Mouse (Mus musculus) stomach, embryonic 15.5 days (tissue): ENCODE measurements at regions not wholly inside any gene's neighbourhood (a gene's known extent, or its start where the extent isn't known, plus 50 kb on each side); places are given as distances from the start of the nearest gene placed in this dataset.

ENCODE experiments used
- ATAC-seq: fragments of 200-750 bp; cut with Nextera tagmentation; 2 replicates; pipeline ENCODE4 v1.8.0; 2017; ENCODE audit warnings: low read depth, moderate number of reproducible peaks, moderate TSS enrichment; ENCODE audit not compliant: insufficient read depth, low FRiP score
- H3K27ac ChIP-seq: fragments of 300-500 bp; sonication (generic); 2 replicates; pipeline ENCODE4 v1.5.1; 2015; ENCODE audit warnings: mild to moderate bottlenecking, inconsistent platforms
- H3K27me3 ChIP-seq: fragments of 300-500 bp; sonication (generic); replicated peaks from 2 replicates; pipeline ENCODE4 v1.6.1; 2015; ENCODE audit warnings: inconsistent platforms
- H3K36me3 ChIP-seq: fragments of 300-500 bp; sonication (generic); 2 replicates; pipeline ENCODE4 v1.6.1; 2015; ENCODE audit warnings: inconsistent platforms
- H3K4me1 ChIP-seq: fragments of 300-500 bp; sonication (generic); 2 replicates; pipeline ENCODE4 v1.6.1; 2015; ENCODE audit warnings: inconsistent platforms
- H3K4me2 ChIP-seq: fragments of 300-500 bp; sonication (generic); 2 replicates; pipeline ENCODE4 v1.6.1; 2015; ENCODE audit warnings: mild to moderate bottlenecking, inconsistent platforms
- H3K4me3 ChIP-seq: fragments of 300-500 bp; sonication (generic); replicated peaks from 2 replicates; pipeline ENCODE4 v1.5.1; 2015; ENCODE audit warnings: inconsistent platforms
- H3K9ac ChIP-seq: fragments of 300-500 bp; sonication (generic); 2 replicates; pipeline ENCODE4 v1.6.1; 2015; ENCODE audit warnings: inconsistent platforms
- H3K9me3 ChIP-seq: fragments of 300-500 bp; sonication (generic); 2 replicates; pipeline ENCODE4 v1.6.1; 2016; ENCODE audit warnings: inconsistent platforms
- WGBS: fragments of 180-500 bp; shearing (Covaris S2); methylation state at CpG from one replicate; pipeline ENCODE4 v1.1.7; 2015; 5-methylcytosine and 5-hydroxymethylcytosine counted together

GRCm38 (mm10) chr16:49278478-49278877 lies 221.2 kb downstream of the Myh15 start:
- H3K4me3 ChIP-seq: no peak overlapping the region
- no peaks in the 10 kb centered on the region for H3K36me3 ChIP-seq
- H3K27ac ChIP-seq: no peak overlapping the region
- H3K9ac ChIP-seq: no peak overlapping the region
- H3K27me3 ChIP-seq: no peaks in the 10 kb centered on the region
- no peaks in the 10 kb centered on the region for H3K4me1 ChIP-seq
- no peak for ATAC-seq
- no peaks in the 10 kb centered on the region for H3K9me3 ChIP-seq
- no peak overlapping the region for H3K4me2 ChIP-seq
- WGBS: 3% methylated on average over 2 of the region's 2 CpGs

- WGBS: 76% methylated on average over 4 of the region's 4 CpGs
- no peaks in the 10 kb centered on the region for H3K9me3 ChIP-seq
- no peak overlapping the region for H3K27ac ChIP-seq
- H3K9ac ChIP-seq: no peak overlapping the region
- no peak overlapping the region for H3K4me3 ChIP-seq
- no peaks in the 10 kb centered on the region for H3K27me3 ChIP-seq
- H3K36me3 ChIP-seq: no peaks in the 10 kb centered on the region
- ATAC-seq: no peak
- no peaks in the 10 kb centered on the region for H3K4me1 ChIP-seq
- H3K4me2 ChIP-seq: no peak overlapping the region
Measured at GRCm38 (mm10) chr16:49288096-49288714, 230.9 kb downstream of the Myh15 start.

GRCm38 (mm10) chr16:49289200-49290079 lies 232.2 kb downstream of the Myh15 start:
- Histone ChIP-seq H3K4me1 (no peaks in the 10 kb centered on the region), H3K9me3 (no peaks in the 10 kb centered on the region), H3K4me2 (no peak overlapping the region), H3K4me3 (no peak overlapping the region), H3K27ac (no peak overlapping the region), H3K36me3 (no peaks in the 10 kb centered on the region), H3K27me3 (no peaks in the 10 kb centered on the region), H3K9ac (no peak overlapping the region)
- no peak; the same call in 1 of the 2 replicates for ATAC-seq
- WGBS: 80% methylated on average over 10 of the region's 10 CpGs

- no peaks in the 10 kb centered on the region for H3K9me3 ChIP-seq
- ATAC-seq: no peak
- no peaks in the 10 kb centered on the region for H3K27me3 ChIP-seq
- no peak overlapping the region for H3K27ac ChIP-seq
- H3K4me2 ChIP-seq: no peak overlapping the region
- H3K36me3 ChIP-seq: no peaks in the 10 kb centered on the region
- H3K9ac ChIP-seq: no peak overlapping the region
- WGBS: 87% methylated on average over 6 of the region's 6 CpGs
- H3K4me1 ChIP-seq: no peaks in the 10 kb centered on the region
- no peak overlapping the region for H3K4me3 ChIP-seq
Measured at GRCm38 (mm10) chr16:49303612-49304307, 246.5 kb downstream of the Myh15 start.

GRCm38 (mm10) chr16:49304354-49304753 lies 247.1 kb downstream of the Myh15 start:
- Histone ChIP-seq H3K4me3 (no peak overlapping the region), H3K27me3 (no peaks in the 10 kb centered on the region), H3K9ac (no peak overlapping the region), H3K4me1 (no peaks in the 10 kb centered on the region), H3K9me3 (no peaks in the 10 kb centered on the region), H3K4me2 (no peak overlapping the region), H3K36me3 (no peaks in the 10 kb centered on the region), H3K27ac (no peak overlapping the region)
- 62% methylated on average over 2 of the region's 2 CpGs for WGBS
- no peak for ATAC-seq

- no peaks in the 10 kb centered on the region for H3K27me3 ChIP-seq
- H3K4me2 ChIP-seq: no peak overlapping the region
- H3K9ac ChIP-seq: no peak overlapping the region
- 81% methylated on average over 2 of the region's 2 CpGs for WGBS
- no peaks in the 10 kb centered on the region for H3K9me3 ChIP-seq
- no peak for ATAC-seq
- no peak overlapping the region for H3K27ac ChIP-seq
- no peaks in the 10 kb centered on the region for H3K36me3 ChIP-seq
- no peaks in the 10 kb centered on the region for H3K4me1 ChIP-seq
- no peak overlapping the region for H3K4me3 ChIP-seq
Measured at GRCm38 (mm10) chr16:49317061-49317460, 259.8 kb downstream of the Myh15 start.

- no peaks in the 10 kb centered on the region for H3K36me3 ChIP-seq
- 75% methylated on average over 4 of the region's 4 CpGs for WGBS
- no peaks in the 10 kb centered on the region for H3K4me1 ChIP-seq
- no peak overlapping the region for H3K9ac ChIP-seq
- H3K9me3 ChIP-seq: no peaks in the 10 kb centered on the region
- H3K27me3 ChIP-seq: no peaks in the 10 kb centered on the region
- ATAC-seq: no peak
- no peak overlapping the region for H3K27ac ChIP-seq
- no peak overlapping the region for H3K4me3 ChIP-seq
- no peak overlapping the region for H3K4me2 ChIP-seq
Measured at GRCm38 (mm10) chr16:49319047-49319678, 261.9 kb downstream of the Myh15 start.

- H3K4me2 ChIP-seq: no peak overlapping the region
- H3K27me3 ChIP-seq: no peaks in the 10 kb centered on the region
- H3K4me1 ChIP-seq: no peaks in the 10 kb centered on the region
- H3K9me3 ChIP-seq: no peaks in the 10 kb centered on the region
- H3K9ac ChIP-seq: no peak overlapping the region
- no peak for ATAC-seq
- no peak overlapping the region for H3K27ac ChIP-seq
- 64% methylated on average over 5 of the region's 5 CpGs for WGBS
- no peak overlapping the region for H3K4me3 ChIP-seq
- no peaks in the 10 kb centered on the region for H3K36me3 ChIP-seq
Measured at GRCm38 (mm10) chr16:49319774-49320173, 262.5 kb downstream of the Myh15 start.

- Histone ChIP-seq H3K9ac (no peak overlapping the region), H3K36me3 (no peaks in the 10 kb centered on the region), H3K9me3 (no peaks in the 10 kb centered on the region), H3K4me2 (no peak overlapping the region), H3K4me3 (no peak overlapping the region), H3K4me1 (no peaks in the 10 kb centered on the region), H3K27me3 (no peaks in the 10 kb centered on the region), H3K27ac (no peak overlapping the region)
- no peak for ATAC-seq
- WGBS: 91% methylated on average over 1 of the region's 1 CpGs
Measured at GRCm38 (mm10) chr16:49321951-49322350, 264.7 kb downstream of the Myh15 start.

GRCm38 (mm10) chr16:49330725-49331386 lies 273.6 kb downstream of the Myh15 start:
- no peak for ATAC-seq
- 73% methylated on average over 5 of the region's 5 CpGs for WGBS

GRCm38 (mm10) chr16:49332107-49332722 lies 274.9 kb downstream of the Myh15 start:
- WGBS: 46% methylated on average over 5 of the region's 5 CpGs
- Histone ChIP-seq H3K9ac (no peak overlapping the region), H3K4me2 (no peak overlapping the region), H3K9me3 (no peaks in the 10 kb centered on the region), H3K4me1 (no peaks in the 10 kb centered on the region), H3K27ac (no peak overlapping the region), H3K4me3 (no peak overlapping the region), H3K36me3 (no peaks in the 10 kb centered on the region), H3K27me3 (no peaks in the 10 kb centered on the region)
- ATAC-seq: no peak

More at GRCm38 (mm10) chr16:49330725-49331386, 273.6 kb downstream of the Myh15 start:
- Histone ChIP-seq H3K4me2 (no peak overlapping the region), H3K27ac (no peak overlapping the region), H3K36me3 (no peaks in the 10 kb centered on the region), H3K27me3 (no peaks in the 10 kb centered on the region), H3K4me3 (no peak overlapping the region), H3K4me1 (no peaks in the 10 kb centered on the region), H3K9me3 (no peaks in the 10 kb centered on the region), H3K9ac (no peak overlapping the region)
